Mouse (Mus musculus): ENCODE results near the gene Rbmxl2. TPM values are rescaled to one million over a fixed set of nuclear protein-coding genes. Genes with fewer than 3 reads are reported as not detected.

The Rbmxl2 gene
- polyA plus RNA-seq (2012; rRNA removed), result not detected in 2 replicates
- not detected in 2 replicates for polyA plus RNA-seq (2014; fragmentation: Nextera tagmentation; extraction: Ambion mirVana)

- WGBS (ENCODE audit: insufficient replicate concordance), result 42% methylated on average over 68 of the region's 70 CpGs
- no peak for DNase-seq (ENCODE audit: low read depth in 3 of 3, low spot score in 3 of 3)
- Histone ChIP-seq H3K4me2 (ENCODE audit: low read depth) (no peak within 1 kb of the TSS), H3K9me3 (ENCODE audit: control insufficient read depth, low read length) (peaks cover 7% of the 10 kb centered on the region), H3K4me3 (ENCODE audit: insufficient read depth in 1 of 2, low read depth in 2 of 2, low read length in 2 of 2) (no peak within 1 kb of the TSS), H3K9ac (replicated peaks) (no peak within 1 kb of the TSS), H3K27ac (no peak within 1 kb of the TSS), H3K36me3 (replicated peaks; ENCODE audit: control insufficient read depth, insufficient read depth, low read depth) (no peaks in the 10 kb centered on the region), H3K27me3 (ENCODE audit: control insufficient read depth, insufficient read depth, low read length) (peaks cover 19% of the 10 kb centered on the region), H3K4me1 (replicated peaks; ENCODE audit: control insufficient read depth in 2 of 2, insufficient read depth in 2 of 2, low read length in 1 of 2) (no peaks in the 10 kb centered on the region)
- no peak for TF ChIP-seq CTCF (IDR thresholded peaks at IDR 0.05; ENCODE audit: low read depth)
- TF ChIP-seq EP300 (IDR thresholded peaks at IDR 0.05; ENCODE audit: low read depth), result no peak
- ATAC-seq (ENCODE audit: insufficient read depth), result no peak
Measured at GRCm38 (mm10) chr7:107209204-107209860, at the start of gene Rbmxl2. Rbmxl2 (plus strand) TSS chr7:107209445.

GRCm38 (mm10) chr7:107166690-107167089, 42.6 kb upstream of the Rbmxl2 start, which contains the start of gene Nlrp14:
Nlrp14 (plus strand) TSS chr7:107166990.
- H3K4me3 ChIP-seq (ENCODE audit: insufficient read depth in 1 of 2, low read depth in 2 of 2, low read length in 2 of 2), result no peak within 1 kb of the TSS
- no peak for TF ChIP-seq EP300 (IDR thresholded peaks at IDR 0.05; ENCODE audit: low read depth)
- TF ChIP-seq CTCF (IDR thresholded peaks at IDR 0.05; ENCODE audit: low read depth), result no peak
- H3K27ac ChIP-seq, result no peak within 1 kb of the TSS
- H3K36me3 ChIP-seq (replicated peaks; ENCODE audit: control insufficient read depth, insufficient read depth, low read depth), result no peaks in the 10 kb centered on the region
- no peaks in the 10 kb centered on the region for H3K9me3 ChIP-seq (ENCODE audit: control insufficient read depth, low read length)
- H3K27me3 ChIP-seq (ENCODE audit: control insufficient read depth, insufficient read depth, low read length), result no peaks in the 10 kb centered on the region
- no peaks in the 10 kb centered on the region for H3K4me1 ChIP-seq (replicated peaks; ENCODE audit: control insufficient read depth in 2 of 2, insufficient read depth in 2 of 2, low read length in 1 of 2)
- no peak within 1 kb of the TSS for H3K9ac ChIP-seq (replicated peaks)
- ATAC-seq (ENCODE audit: insufficient read depth) (no peak), DNase-seq (ENCODE audit: low read depth in 3 of 3, low spot score in 3 of 3) (no peak)
- 63% methylated on average over 10 of the region's 10 CpGs for WGBS (ENCODE audit: insufficient replicate concordance)
- no peak within 1 kb of the TSS for H3K4me2 ChIP-seq (ENCODE audit: low read depth)

GRCm38 (mm10) chr7:107180406-107180805, 28.8 kb upstream of the Rbmxl2 start:
- WGBS (ENCODE audit: insufficient replicate concordance), result 17% methylated on average over 2 of the region's 2 CpGs
- H3K4me1 ChIP-seq (replicated peaks; ENCODE audit: control insufficient read depth in 2 of 2, insufficient read depth in 2 of 2, low read length in 1 of 2), result no peaks in the 10 kb centered on the region
- no peak overlapping the region for H3K4me2 ChIP-seq (ENCODE audit: low read depth)
- H3K9me3 ChIP-seq (ENCODE audit: control insufficient read depth, low read length), result no peaks in the 10 kb centered on the region
- H3K36me3 ChIP-seq (replicated peaks; ENCODE audit: control insufficient read depth, insufficient read depth, low read depth), result no peaks in the 10 kb centered on the region
- no peak overlapping the region for H3K4me3 ChIP-seq (ENCODE audit: insufficient read depth in 1 of 2, low read depth in 2 of 2, low read length in 2 of 2)
- H3K27me3 ChIP-seq (ENCODE audit: control insufficient read depth, insufficient read depth, low read length), result no peaks in the 10 kb centered on the region
- no peak overlapping the region for H3K27ac ChIP-seq
- DNase-seq (ENCODE audit: low read depth in 3 of 3, low spot score in 3 of 3), result no peak
- no peak overlapping the region for H3K9ac ChIP-seq (replicated peaks)
- no peak for ATAC-seq (ENCODE audit: insufficient read depth)
- TF ChIP-seq CTCF (IDR thresholded peaks at IDR 0.05; ENCODE audit: low read depth), result no peak
- no peak for TF ChIP-seq EP300 (IDR thresholded peaks at IDR 0.05; ENCODE audit: low read depth)

GRCm38 (mm10) chr7:107201817-107202216, 7.4 kb upstream of the Rbmxl2 start:
- Histone ChIP-seq H3K4me3 (ENCODE audit: insufficient read depth in 1 of 2, low read depth in 2 of 2, low read length in 2 of 2) (no peak overlapping the region), H3K36me3 (replicated peaks; ENCODE audit: control insufficient read depth, insufficient read depth, low read depth) (no peaks in the 10 kb centered on the region), H3K4me1 (replicated peaks; ENCODE audit: control insufficient read depth in 2 of 2, insufficient read depth in 2 of 2, low read length in 1 of 2) (no peaks in the 10 kb centered on the region), H3K4me2 (ENCODE audit: low read depth) (no peak overlapping the region), H3K9ac (replicated peaks) (no peak overlapping the region), H3K27ac (no peak overlapping the region), H3K27me3 (ENCODE audit: control insufficient read depth, insufficient read depth, low read length) (no peaks in the 10 kb centered on the region), H3K9me3 (ENCODE audit: control insufficient read depth, low read length) (no peaks in the 10 kb centered on the region)
- ATAC-seq (ENCODE audit: insufficient read depth), result no peak
- TF ChIP-seq EP300 (IDR thresholded peaks at IDR 0.05; ENCODE audit: low read depth) (no peak), CTCF (IDR thresholded peaks at IDR 0.05; ENCODE audit: low read depth) (no peak)
- 25% methylated on average over 3 of the region's 3 CpGs for WGBS (ENCODE audit: insufficient replicate concordance)
- no peak for DNase-seq (ENCODE audit: low read depth in 3 of 3, low spot score in 3 of 3)

- Histone ChIP-seq H3K9me3 (ENCODE audit: control insufficient read depth, low read length) (peaks cover 7% of the 10 kb centered on the region), H3K27ac (no peak overlapping the region), H3K4me3 (ENCODE audit: insufficient read depth in 1 of 2, low read depth in 2 of 2, low read length in 2 of 2) (no peak overlapping the region), H3K9ac (replicated peaks) (no peak overlapping the region), H3K4me1 (replicated peaks; ENCODE audit: control insufficient read depth in 2 of 2, insufficient read depth in 2 of 2, low read length in 1 of 2) (no peaks in the 10 kb centered on the region), H3K4me2 (ENCODE audit: low read depth) (no peak overlapping the region), H3K36me3 (replicated peaks; ENCODE audit: control insufficient read depth, insufficient read depth, low read depth) (no peaks in the 10 kb centered on the region), H3K27me3 (ENCODE audit: control insufficient read depth, insufficient read depth, low read length) (peaks cover 19% of the 10 kb centered on the region)
- TF ChIP-seq EP300 (IDR thresholded peaks at IDR 0.05; ENCODE audit: low read depth), result no peak
- no peak for TF ChIP-seq CTCF (IDR thresholded peaks at IDR 0.05; ENCODE audit: low read depth)
- WGBS (ENCODE audit: insufficient replicate concordance), result 74% methylated on average over 3 of the region's 3 CpGs
- ATAC-seq (ENCODE audit: insufficient read depth), result no peak
- no peak for DNase-seq (ENCODE audit: low read depth in 3 of 3, low spot score in 3 of 3)
Measured at GRCm38 (mm10) chr7:107207843-107208242, 1.4 kb upstream of the Rbmxl2 start.
